Mouse (Mus musculus): ENCODE measurements around the gene Nck2. TPM values are rescaled to one million over a fixed set of nuclear protein-coding genes. Genes with fewer than 3 reads are reported as not detected.

The Nck2 gene
- polyA plus RNA-seq, 1 experiment from 2014 or later, result 38.1 TPM

DNA sequence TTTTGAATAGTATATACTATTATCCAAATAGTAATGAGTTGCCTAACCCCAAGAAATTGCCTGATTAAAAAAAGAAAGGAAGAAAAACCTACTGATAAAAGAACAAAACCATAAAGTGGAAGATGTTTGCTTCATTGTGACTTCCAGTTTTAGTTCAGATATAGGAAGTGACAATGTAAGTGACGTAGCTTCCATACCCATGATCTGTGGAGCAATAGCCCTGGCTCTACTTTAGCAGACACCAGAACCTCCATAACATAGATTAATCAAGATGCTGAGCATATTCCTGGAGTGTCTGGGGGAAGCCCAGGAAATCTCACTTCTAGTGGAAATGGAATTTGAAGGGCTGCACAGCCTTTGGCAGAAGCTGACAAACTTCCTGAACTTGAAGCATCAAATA, 144.6 kb downstream of the Nck2 start:
- 67% methylated on average over 1 of the region's 1 CpGs for WGBS
- Histone ChIP-seq H3K9me3 (ENCODE audit: control insufficient read depth, low read length) (no peaks in the 10 kb centered on the region), H3K9ac (ENCODE audit: low read length) (no peak overlapping the region), H3K4me3 (ENCODE audit: low read depth, low read length) (no peak overlapping the region), H3K27me3 (replicated peaks; ENCODE audit: control insufficient read depth, insufficient read depth, low read length) (no peaks in the 10 kb centered on the region), H3K4me1 (replicated peaks; ENCODE audit: control insufficient read depth, insufficient read depth, low read length) (no peaks in the 10 kb centered on the region), H3K27ac (ENCODE audit: low read depth) (no peak overlapping the region), H3K36me3 (ENCODE audit: control insufficient read depth, insufficient read depth, low read length) (no peaks in the 10 kb centered on the region), H3K4me2 (ENCODE audit: low read length) (no peak overlapping the region)
- ATAC-seq (replicated peaks; ENCODE audit: low FRiP score, low TSS enrichment, low read depth) (no peak), DNase-seq (ENCODE audit: low spot score) (no peak)

DNA sequence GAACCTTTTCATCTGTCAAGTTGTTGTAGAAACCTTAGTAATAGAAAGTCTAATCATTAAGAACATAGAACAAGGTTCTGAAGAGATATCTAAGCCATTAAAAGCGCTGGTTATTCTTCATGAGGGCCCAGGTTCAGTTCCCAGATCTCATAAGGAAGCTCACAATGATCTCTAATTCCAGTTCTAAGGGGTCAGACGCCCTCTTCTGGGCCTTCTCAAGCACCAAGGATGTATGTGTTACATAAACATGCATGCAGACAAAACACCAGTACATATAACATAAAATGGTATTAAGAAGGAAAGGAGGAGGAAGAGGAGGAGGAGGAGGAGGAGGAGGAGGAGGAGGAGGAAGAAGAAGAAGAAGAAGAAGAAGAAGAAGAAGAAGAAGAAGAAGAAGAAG, 145.5 kb downstream of the Nck2 start:
- Histone ChIP-seq H3K4me1 (replicated peaks; ENCODE audit: control insufficient read depth, insufficient read depth, low read length) (no peaks in the 10 kb centered on the region), H3K9me3 (ENCODE audit: control insufficient read depth, low read length) (no peaks in the 10 kb centered on the region), H3K9ac (ENCODE audit: low read length) (no peak overlapping the region), H3K27ac (ENCODE audit: low read depth) (no peak overlapping the region), H3K36me3 (ENCODE audit: control insufficient read depth, insufficient read depth, low read length) (no peaks in the 10 kb centered on the region), H3K27me3 (replicated peaks; ENCODE audit: control insufficient read depth, insufficient read depth, low read length) (no peaks in the 10 kb centered on the region), H3K4me3 (ENCODE audit: low read depth, low read length) (no peak overlapping the region), H3K4me2 (ENCODE audit: low read length) (no peak overlapping the region)
- no peak for ATAC-seq (replicated peaks; ENCODE audit: low FRiP score, low TSS enrichment, low read depth)
- WGBS, result 57% methylated on average over 2 of the region's 2 CpGs
- DNase-seq (ENCODE audit: low spot score), result no peak

DNA sequence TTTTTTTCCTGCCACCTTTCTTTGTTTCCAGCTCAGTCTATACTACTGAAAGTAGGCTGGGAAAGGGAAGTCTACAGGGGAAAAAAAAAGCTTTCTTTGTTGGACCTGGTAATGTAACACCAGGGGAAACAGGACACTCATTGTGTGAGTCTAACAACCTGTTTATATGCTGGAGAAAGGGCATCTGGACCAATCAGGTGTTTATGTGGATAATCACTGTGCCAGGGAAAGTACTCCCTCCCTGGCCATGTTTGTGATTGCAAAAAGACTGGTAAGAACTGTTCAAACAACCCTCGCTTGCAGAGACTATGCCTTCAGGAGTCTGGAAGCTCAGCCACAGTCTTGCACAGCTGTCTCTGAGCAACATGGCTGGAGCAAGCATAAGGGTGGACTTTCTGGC, 146.3 kb downstream of the Nck2 start:
- no peak overlapping the region for H3K4me3 ChIP-seq (ENCODE audit: low read depth, low read length)
- H3K9ac ChIP-seq (ENCODE audit: low read length), result no peak overlapping the region
- H3K36me3 ChIP-seq (ENCODE audit: control insufficient read depth, insufficient read depth, low read length), result no peaks in the 10 kb centered on the region
- no peaks in the 10 kb centered on the region for H3K27me3 ChIP-seq (replicated peaks; ENCODE audit: control insufficient read depth, insufficient read depth, low read length)
- no peak overlapping the region for H3K27ac ChIP-seq (ENCODE audit: low read depth)
- H3K9me3 ChIP-seq (ENCODE audit: control insufficient read depth, low read length), result no peaks in the 10 kb centered on the region
- no peak for ATAC-seq (replicated peaks; ENCODE audit: low FRiP score, low TSS enrichment, low read depth)
- DNase-seq (ENCODE audit: low spot score), result no peak
- H3K4me2 ChIP-seq (ENCODE audit: low read length), result no peak overlapping the region
- 52% methylated on average over 1 of the region's 1 CpGs for WGBS
- no peaks in the 10 kb centered on the region for H3K4me1 ChIP-seq (replicated peaks; ENCODE audit: control insufficient read depth, insufficient read depth, low read length)

DNA sequence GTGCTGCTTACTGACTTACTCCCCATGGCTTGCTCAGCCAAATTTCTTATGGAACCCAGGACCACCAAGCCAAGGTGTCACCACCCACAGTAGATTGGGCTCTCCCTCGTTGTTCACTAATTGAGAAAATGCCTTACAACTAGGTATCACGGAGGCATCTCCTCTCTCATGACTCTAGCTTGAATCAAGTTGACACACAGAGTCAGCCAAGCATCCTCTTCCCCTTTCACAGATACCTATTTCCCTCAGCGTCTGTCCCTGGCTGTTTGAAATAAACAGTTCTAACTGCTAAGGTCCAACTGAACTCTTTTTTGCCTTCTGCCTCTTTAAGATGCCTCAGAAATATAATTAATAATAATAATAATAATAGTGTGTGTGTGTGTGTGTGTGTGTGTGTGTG, 148.7 kb downstream of the Nck2 start:
- no peak overlapping the region for H3K4me2 ChIP-seq (ENCODE audit: low read length)
- H3K9ac ChIP-seq (ENCODE audit: low read length), result no peak overlapping the region
- WGBS, result 82% methylated on average over 3 of the region's 3 CpGs
- no peak overlapping the region for H3K4me3 ChIP-seq (ENCODE audit: low read depth, low read length)
- no peaks in the 10 kb centered on the region for H3K27me3 ChIP-seq (replicated peaks; ENCODE audit: control insufficient read depth, insufficient read depth, low read length)
- ATAC-seq (replicated peaks; ENCODE audit: low FRiP score, low TSS enrichment, low read depth), result no peak
- no peak for DNase-seq (ENCODE audit: low spot score)
- H3K27ac ChIP-seq (ENCODE audit: low read depth), result no peak overlapping the region
- no peaks in the 10 kb centered on the region for H3K9me3 ChIP-seq (ENCODE audit: control insufficient read depth, low read length)
- H3K4me1 ChIP-seq (replicated peaks; ENCODE audit: control insufficient read depth, insufficient read depth, low read length), result no peaks in the 10 kb centered on the region
- H3K36me3 ChIP-seq (ENCODE audit: control insufficient read depth, insufficient read depth, low read length), result no peaks in the 10 kb centered on the region

DNA sequence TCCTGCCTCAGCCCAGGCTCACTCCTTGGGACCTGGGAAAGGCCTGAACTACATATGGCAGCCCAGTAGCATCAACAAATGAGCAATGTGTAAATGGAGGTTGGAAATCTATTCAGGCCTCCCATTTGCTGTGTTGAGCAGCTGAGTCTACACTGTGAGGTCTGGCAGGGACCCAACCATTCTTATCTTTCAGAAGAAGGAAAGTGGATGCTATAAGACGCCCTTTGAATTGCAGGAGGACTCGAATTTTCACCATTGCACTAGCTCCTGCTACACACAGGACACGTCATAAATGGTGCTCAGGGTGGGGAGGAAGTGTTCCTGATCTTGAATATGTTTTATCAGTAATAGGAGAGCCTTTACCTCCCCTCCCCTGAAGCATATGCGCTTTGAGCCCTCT, 150.4 kb downstream of the Nck2 start:
- ATAC-seq (replicated peaks; ENCODE audit: low FRiP score, low TSS enrichment, low read depth), result no peak
- no peak overlapping the region for H3K4me3 ChIP-seq (ENCODE audit: low read depth, low read length)
- no peak overlapping the region for H3K27ac ChIP-seq (ENCODE audit: low read depth)
- H3K9me3 ChIP-seq (ENCODE audit: control insufficient read depth, low read length), result no peaks in the 10 kb centered on the region
- no peak for DNase-seq (ENCODE audit: low spot score)
- no peak overlapping the region for H3K9ac ChIP-seq (ENCODE audit: low read length)
- no peaks in the 10 kb centered on the region for H3K27me3 ChIP-seq (replicated peaks; ENCODE audit: control insufficient read depth, insufficient read depth, low read length)
- no peaks in the 10 kb centered on the region for H3K4me1 ChIP-seq (replicated peaks; ENCODE audit: control insufficient read depth, insufficient read depth, low read length)
- H3K36me3 ChIP-seq (ENCODE audit: control insufficient read depth, insufficient read depth, low read length), result no peaks in the 10 kb centered on the region
- H3K4me2 ChIP-seq (ENCODE audit: low read length), result no peak overlapping the region
- WGBS, result 74% methylated on average over 4 of the region's 4 CpGs

DNA sequence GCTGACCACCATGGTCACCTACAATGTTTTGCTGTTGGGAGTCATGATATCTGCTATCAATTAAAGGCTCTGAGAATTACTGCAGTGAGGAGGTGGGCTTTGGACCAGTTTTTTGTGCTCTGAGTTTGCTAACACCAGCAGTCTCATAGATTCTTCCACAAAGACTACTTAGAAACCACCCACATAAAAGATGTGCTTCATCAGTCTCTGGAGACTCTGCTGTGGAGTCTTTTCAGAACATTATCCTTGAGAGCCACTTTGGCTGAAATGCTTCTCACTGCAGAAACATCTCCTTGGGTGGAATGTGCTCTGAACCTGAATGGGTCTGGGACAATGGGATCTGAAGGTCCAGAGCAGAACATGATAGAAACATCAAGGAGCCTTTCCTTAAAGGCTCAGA, 153.4 kb downstream of the Nck2 start:
- H3K36me3 ChIP-seq (ENCODE audit: control insufficient read depth, insufficient read depth, low read length), result no peaks in the 10 kb centered on the region
- ATAC-seq (replicated peaks; ENCODE audit: low FRiP score, low TSS enrichment, low read depth), result no peak

DNA sequence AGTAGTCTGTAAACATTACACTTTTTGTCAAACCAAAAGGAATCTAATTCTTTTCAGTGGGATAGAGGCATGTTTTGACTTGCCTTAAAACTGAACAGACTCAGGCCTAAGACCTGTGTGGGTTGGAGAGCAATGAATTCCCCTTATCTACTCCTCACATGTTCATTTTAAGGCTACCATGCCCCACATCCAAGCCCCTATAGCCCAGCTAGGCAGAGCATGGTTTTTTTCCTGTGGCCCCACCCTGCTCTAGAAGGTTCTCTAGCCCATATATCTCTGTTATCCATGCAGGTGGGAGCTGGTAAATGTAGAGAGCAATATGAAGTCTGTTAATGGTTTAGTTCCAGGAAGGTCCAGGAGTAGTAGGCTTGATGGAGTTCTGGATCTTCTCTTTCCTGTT, 155.1 kb downstream of the Nck2 start:
- no peak overlapping the region for H3K27ac ChIP-seq (ENCODE audit: low read depth)
- H3K4me1 ChIP-seq (replicated peaks; ENCODE audit: control insufficient read depth, insufficient read depth, low read length), result no peaks in the 10 kb centered on the region
- no peaks in the 10 kb centered on the region for H3K27me3 ChIP-seq (replicated peaks; ENCODE audit: control insufficient read depth, insufficient read depth, low read length)
- no peak overlapping the region for H3K4me3 ChIP-seq (ENCODE audit: low read depth, low read length)
- H3K36me3 ChIP-seq (ENCODE audit: control insufficient read depth, insufficient read depth, low read length), result no peaks in the 10 kb centered on the region
- no peaks in the 10 kb centered on the region for H3K9me3 ChIP-seq (ENCODE audit: control insufficient read depth, low read length)
- no peak overlapping the region for H3K4me2 ChIP-seq (ENCODE audit: low read length)
- DNase-seq (ENCODE audit: low spot score), result no peak
- no peak for ATAC-seq (replicated peaks; ENCODE audit: low FRiP score, low TSS enrichment, low read depth)
- H3K9ac ChIP-seq (ENCODE audit: low read length), result no peak overlapping the region

More for the DNA sequence above, 153.4 kb downstream of the Nck2 start:
- Histone ChIP-seq H3K27ac (ENCODE audit: low read depth) (no peak overlapping the region), H3K27me3 (replicated peaks; ENCODE audit: control insufficient read depth, insufficient read depth, low read length) (no peaks in the 10 kb centered on the region), H3K9ac (ENCODE audit: low read length) (no peak overlapping the region), H3K4me3 (ENCODE audit: low read depth, low read length) (no peak overlapping the region), H3K4me2 (ENCODE audit: low read length) (no peak overlapping the region), H3K4me1 (replicated peaks; ENCODE audit: control insufficient read depth, insufficient read depth, low read length) (no peaks in the 10 kb centered on the region), H3K9me3 (ENCODE audit: control insufficient read depth, low read length) (no peaks in the 10 kb centered on the region)
- DNase-seq (ENCODE audit: low spot score), result no peak

DNA sequence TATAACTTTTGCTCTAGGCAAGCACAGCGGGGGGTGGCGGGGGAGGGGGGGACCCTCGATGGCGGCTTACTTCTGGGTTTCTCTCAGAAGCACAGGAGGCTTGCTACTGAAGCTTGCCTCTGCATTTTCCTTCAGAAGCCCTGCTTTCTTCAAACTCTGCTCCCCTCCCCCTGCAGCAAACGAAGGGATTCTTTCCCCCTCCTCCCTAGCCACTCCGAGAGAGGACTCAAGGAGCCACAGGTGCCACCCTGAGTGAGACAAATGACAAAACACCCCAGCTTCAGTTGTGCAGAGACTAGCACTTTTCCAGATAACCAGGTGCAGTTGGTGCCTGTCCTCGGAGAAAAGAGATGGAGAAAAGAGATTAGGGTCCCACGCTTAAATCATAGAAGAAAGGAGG, 156.7 kb downstream of the Nck2 start:
- Histone ChIP-seq H3K4me1 (replicated peaks; ENCODE audit: control insufficient read depth, insufficient read depth, low read length) (no peaks in the 10 kb centered on the region), H3K27ac (ENCODE audit: low read depth) (no peak overlapping the region), H3K27me3 (replicated peaks; ENCODE audit: control insufficient read depth, insufficient read depth, low read length) (no peaks in the 10 kb centered on the region), H3K4me3 (ENCODE audit: low read depth, low read length) (no peak overlapping the region), H3K9ac (ENCODE audit: low read length) (no peak overlapping the region), H3K36me3 (ENCODE audit: control insufficient read depth, insufficient read depth, low read length) (no peaks in the 10 kb centered on the region), H3K9me3 (ENCODE audit: control insufficient read depth, low read length) (no peaks in the 10 kb centered on the region), H3K4me2 (ENCODE audit: low read length) (no peak overlapping the region)
- DNase-seq (ENCODE audit: low spot score) (no peak), ATAC-seq (replicated peaks; ENCODE audit: low FRiP score, low TSS enrichment, low read depth) (no peak)
- WGBS, result 44% methylated on average over 8 of the region's 8 CpGs

DNA sequence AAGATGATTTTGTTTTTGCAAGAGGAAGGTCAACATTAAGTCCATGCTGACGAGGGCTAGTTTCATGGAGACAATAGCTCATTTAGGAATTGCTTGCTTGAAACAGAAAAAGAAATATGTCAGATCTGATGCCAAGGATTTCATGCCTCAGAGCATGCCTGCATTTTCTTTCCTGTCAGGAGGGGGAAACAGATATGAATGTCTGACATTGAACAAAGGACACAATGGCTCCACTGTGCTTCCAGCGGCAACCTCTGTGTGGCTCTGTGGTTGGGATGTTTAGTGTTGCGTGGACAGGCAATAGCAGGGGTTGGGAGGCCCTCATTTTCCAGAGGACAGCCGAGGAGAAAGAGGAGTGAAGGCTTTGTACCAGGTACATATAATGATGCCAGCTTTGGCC, 171.6 kb downstream of the Nck2 start:
- 74% methylated on average over 4 of the region's 4 CpGs for WGBS
- no peak for DNase-seq (ENCODE audit: low spot score)
- H3K36me3 ChIP-seq (ENCODE audit: control insufficient read depth, insufficient read depth, low read length), result no peaks in the 10 kb centered on the region

More for the DNA sequence above, 171.6 kb downstream of the Nck2 start:
- Histone ChIP-seq H3K27ac (ENCODE audit: low read depth) (no peak overlapping the region), H3K4me3 (ENCODE audit: low read depth, low read length) (no peak overlapping the region), H3K4me1 (replicated peaks; ENCODE audit: control insufficient read depth, insufficient read depth, low read length) (no peaks in the 10 kb centered on the region), H3K4me2 (ENCODE audit: low read length) (no peak overlapping the region), H3K27me3 (replicated peaks; ENCODE audit: control insufficient read depth, insufficient read depth, low read length) (no peaks in the 10 kb centered on the region), H3K9ac (ENCODE audit: low read length) (no peak overlapping the region), H3K9me3 (ENCODE audit: control insufficient read depth, low read length) (0 out of 2 replicates have a peak, but pooled peaks cover 4% of the 10 kb centered on the region)
- ATAC-seq (replicated peaks; ENCODE audit: low FRiP score, low TSS enrichment, low read depth), result no peak
